Mouse (Mus musculus): ENCODE measurements around the gene Hmgb1. TPM values are rescaled to one million over a fixed set of nuclear protein-coding genes. Genes with fewer than 3 reads are reported as not detected.

The Hmgb1 gene
- polyA plus RNA-seq, 2 experiments from 2014 or later = 359 to 760 TPM

- ATAC-seq = peak; percentile 14
These were observed 132.5 kb downstream of the Hmgb1 start for GRCm38 (mm10) chr5:149051571-149052420.

GRCm38 (mm10) chr5:149051194-149051570, 133.1 kb downstream of the Hmgb1 start:
- ATAC-seq = peak; percentile 16

- ATAC-seq = no peak
These were observed 133.6 kb downstream of the Hmgb1 start for GRCm38 (mm10) chr5:149050588-149051160.

- ATAC-seq = no peak
These were observed 134.9 kb downstream of the Hmgb1 start for GRCm38 (mm10) chr5:149049435-149049834.

- ATAC-seq = peak; percentile 12
These were observed 135.3 kb downstream of the Hmgb1 start for GRCm38 (mm10) chr5:149048961-149049360.

GRCm38 (mm10) chr5:149046650-149047049, 137.6 kb downstream of the Hmgb1 start:
- ATAC-seq = no peak

- ATAC-seq = no peak
These were observed 138.7 kb downstream of the Hmgb1 start for GRCm38 (mm10) chr5:149045470-149046085.

- ATAC-seq = no peak
These were observed 139.2 kb downstream of the Hmgb1 start for GRCm38 (mm10) chr5:149045054-149045453.

GRCm38 (mm10) chr5:149044067-149044466, 140.2 kb downstream of the Hmgb1 start:
- no peak for ATAC-seq

- no peak for ATAC-seq
These were observed 141.0 kb downstream of the Hmgb1 start for GRCm38 (mm10) chr5:149043240-149043639.

- ATAC-seq = no peak
These were observed 144.5 kb downstream of the Hmgb1 start for GRCm38 (mm10) chr5:149039825-149040224.

- ATAC-seq = no peak
These were observed 146.6 kb downstream of the Hmgb1 start for GRCm38 (mm10) chr5:149037729-149038128.

GRCm38 (mm10) chr5:149036920-149037319, 147.4 kb downstream of the Hmgb1 start:
- ATAC-seq = no peak

GRCm38 (mm10) chr5:149032438-149032837, 151.9 kb downstream of the Hmgb1 start:
- no peak for ATAC-seq

GRCm38 (mm10) chr5:149031199-149031750, 153.0 kb downstream of the Hmgb1 start:
- peak; percentile 89 for ATAC-seq

- ATAC-seq = peak; percentile 20
These were observed 154.2 kb downstream of the Hmgb1 start for GRCm38 (mm10) chr5:149030103-149030502.

- ATAC-seq = no peak
These were observed 155.9 kb downstream of the Hmgb1 start for GRCm38 (mm10) chr5:149028394-149028793.

GRCm38 (mm10) chr5:149027389-149027788, 156.9 kb downstream of the Hmgb1 start:
- ATAC-seq = no peak

- ATAC-seq = no peak
These were observed 163.2 kb downstream of the Hmgb1 start for GRCm38 (mm10) chr5:149021120-149021519.

- ATAC-seq = no peak
These were observed 163.6 kb downstream of the Hmgb1 start for GRCm38 (mm10) chr5:149020681-149021062.

- no peak for ATAC-seq
These were observed 164.1 kb downstream of the Hmgb1 start for GRCm38 (mm10) chr5:149020059-149020680.

- ATAC-seq = peak; percentile 37
These were observed 166.4 kb downstream of the Hmgb1 start for GRCm38 (mm10) chr5:149017666-149018415.
